In the genomic region with DNA sequence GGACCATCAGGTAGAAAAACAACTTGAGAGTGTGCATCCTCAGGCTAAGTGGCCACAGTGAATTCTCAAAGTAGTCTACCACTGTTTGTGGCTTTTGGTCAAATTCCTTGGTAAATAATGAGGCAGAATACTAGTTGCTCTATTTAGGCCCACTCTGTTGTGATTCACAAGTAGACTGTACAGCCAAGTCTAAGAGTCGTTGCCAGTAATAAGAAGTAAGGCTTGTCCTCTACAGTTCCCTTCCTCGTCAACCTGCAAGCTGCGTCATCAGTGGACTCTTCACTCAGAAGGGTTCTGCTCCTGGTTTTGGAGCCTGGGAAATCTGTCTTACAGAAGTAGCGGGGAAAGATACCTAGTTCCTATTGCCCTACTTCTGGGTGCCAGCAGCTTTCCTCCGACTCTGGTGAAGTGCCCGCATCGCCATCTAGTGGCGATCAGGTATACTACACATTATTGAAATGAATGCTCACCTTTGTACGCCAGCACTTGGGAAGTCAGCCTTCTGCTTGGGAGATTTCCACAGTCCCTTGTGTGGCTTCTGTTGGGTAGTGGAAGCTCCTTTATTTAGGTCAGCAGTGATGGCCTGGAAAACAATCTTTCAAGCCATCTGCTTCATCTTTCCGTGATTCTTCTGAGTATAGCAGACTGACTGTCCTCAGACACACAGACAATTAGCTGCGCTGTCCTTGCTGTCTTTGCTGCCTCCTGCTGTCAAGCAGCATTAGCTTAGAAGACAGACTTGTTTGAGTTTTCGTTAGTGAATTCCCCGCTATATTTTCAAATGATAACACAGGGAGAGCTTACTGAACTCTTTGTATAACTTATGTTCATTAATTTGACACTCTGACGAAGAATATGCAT, we compare ENCODE assay signal across 8 mouse cellular contexts.
DNase-seq lines count a peak whose midpoint lies in the region; ATAC-seq and TF ChIP-seq lines count a peak whose summit lies in the region.

No protein-coding gene starts in this region.

- H3K27ac ChIP-seq in intestine, postnatal 0 days (ENCODE audit: low read depth, low read length), result no peak overlapping the region
- no peak overlapping the region for H3K27ac ChIP-seq in midbrain, embryonic 13.5 days

- H3K4me3 ChIP-seq in intestine, postnatal 0 days (ENCODE audit: low read depth, low read length), result no peak overlapping the region
- no peak overlapping the region for H3K4me3 ChIP-seq in midbrain, embryonic 13.5 days (replicated peaks)

- H3K36me3 ChIP-seq in intestine, postnatal 0 days (ENCODE audit: control insufficient read depth, insufficient read depth), result no peaks in the 10 kb centered on the region
- H3K36me3 ChIP-seq in midbrain, embryonic 13.5 days, result no peaks in the 10 kb centered on the region

- no peaks in the 10 kb centered on the region; the same call in 1 of the 2 replicates for H3K9me3 ChIP-seq in intestine, postnatal 0 days (ENCODE audit: control insufficient read depth)
- H3K9me3 ChIP-seq in midbrain, embryonic 13.5 days, result no peaks in the 10 kb centered on the region

- no peak overlapping the region for H3K9ac ChIP-seq in intestine, postnatal 0 days (ENCODE audit: low read depth, low read length)
- no peak overlapping the region for H3K9ac ChIP-seq in midbrain, embryonic 13.5 days (replicated peaks)

- no peaks in the 10 kb centered on the region; the same call in 1 of the 2 replicates for H3K4me1 ChIP-seq in intestine, postnatal 0 days (replicated peaks; ENCODE audit: control insufficient read depth, insufficient read depth, low read length)
- H3K4me1 ChIP-seq in midbrain, embryonic 13.5 days (replicated peaks), result 0 out of 2 replicates have a peak, but pooled peaks cover 2% of the 10 kb centered on the region

- intact Hi-C loops in left cerebral cortex, postnatal 25 days (cut with DNase I), result loop anchor here (1.0 to 5.0 kb wide), 4 partner anchors 256 to 495 kb away; no protein-coding TSS in a partner anchor

- H3K4me2 ChIP-seq in intestine, postnatal 0 days (replicated peaks; ENCODE audit: low read depth), result no peak overlapping the region; the same call in 1 of the 2 replicates
- H3K4me2 ChIP-seq in midbrain, embryonic 13.5 days (replicated peaks), result peak overlapping the region; percentile 28; the same call in 1 of the 2 replicates

- peak; percentile 51 for ATAC-seq in intestine, postnatal 0 days
- peak; percentile 78 for ATAC-seq in midbrain, embryonic 13.5 days

- TF ChIP-seq CTCF in intestine, postnatal 0 days (IDR thresholded peaks at IDR 0.05; ENCODE audit: low read depth), result peak; percentile 90

- peak; percentile 21 for DNase-seq in 3134 (ENCODE audit: extremely low read depth, insufficient read length, low spot score)
- DNase-seq in adrenal gland, adult 8-10 months, result peak; percentile 52
- DNase-seq in embryo, embryonic 9.5 days (ENCODE audit: extremely low spot score), result peak; percentile 78
- DNase-seq in gastrocnemius, postnatal 4 days (ENCODE audit: low spot score in 2 of 2), result peak; percentile 38 to 74
- DNase-seq in left cerebral cortex, postnatal 25 days (ENCODE audit: low spot score in 2 of 2), result peak; percentile 91
- DNase-seq in spleen, adult 12 weeks (ENCODE audit: low spot score), result peak; percentile 36

- H3K27me3 ChIP-seq in intestine, postnatal 0 days (replicated peaks; ENCODE audit: control insufficient read depth, insufficient read depth, low read length), result no peaks in the 10 kb centered on the region
- H3K27me3 ChIP-seq in midbrain, embryonic 13.5 days, result no peaks in the 10 kb centered on the region

- 31% methylated on average over 14 of the region's 14 CpGs for WGBS in intestine, postnatal 0 days
- WGBS in midbrain, embryonic 13.5 days, result 32% methylated on average over 14 of the region's 14 CpGs

Comparison
In these comparisons a context has a peak if more than half of its experiments do, and no peak if none do; other contexts are left out.
1. DNase-seq: peak in every context shown above with its lines; median percentile 91 in left cerebral cortex, postnatal 25 days; 78 in embryo, embryonic 9.5 days; 56 in gastrocnemius, postnatal 4 days; 52 in adrenal gland, adult 8-10 months; 36 in spleen, adult 12 weeks; 21 in 3134.